In the genomic region with DNA sequence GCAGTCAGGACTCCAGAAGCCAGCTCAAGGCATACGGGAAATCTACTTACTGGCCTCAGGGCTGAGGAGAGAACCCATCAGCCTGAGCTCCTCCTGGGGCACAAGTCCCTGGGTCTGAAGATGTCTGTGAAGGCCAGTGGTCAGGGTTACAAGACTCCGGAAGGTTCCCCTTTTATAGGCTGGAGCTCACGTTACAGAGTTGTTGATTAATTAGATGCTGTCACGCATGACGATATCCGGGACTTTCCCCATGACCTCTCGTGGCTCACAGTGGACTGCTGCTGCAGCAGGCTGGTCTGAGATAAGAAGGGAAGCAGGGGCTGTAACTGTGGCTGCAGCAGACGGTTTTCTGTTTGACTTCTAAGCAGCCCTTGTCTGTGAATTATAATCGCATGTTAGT, we compare ENCODE assay signal across 8 mouse cellular contexts. TPM values are rescaled to one million over a fixed set of nuclear protein-coding genes. Genes with fewer than 3 reads are reported as not detected.
A peak's percentile ranks its signal among the peaks of the same experiment; 100 is the strongest.
DNase-seq lines count a peak whose midpoint lies in the region; ATAC-seq and TF ChIP-seq lines count a peak whose summit lies in the region.

No protein-coding gene starts in this region.

- peaks cover 44% of the 10 kb centered on the region for H3K4me1 ChIP-seq in heart, embryonic 15.5 days (replicated peaks)
- H3K4me1 ChIP-seq in limb, embryonic 10.5 days: peaks cover 41% of the 10 kb centered on the region
- no peaks in the 10 kb centered on the region for H3K4me1 ChIP-seq in forebrain, embryonic 13.5 days
- no peaks in the 10 kb centered on the region for H3K4me1 ChIP-seq in midbrain, postnatal 0 days (ENCODE audit: insufficient read depth, low read length)

- peak overlapping the region; percentile 71 for H3K27ac ChIP-seq in heart, embryonic 15.5 days
- peak overlapping the region; percentile 42 for H3K27ac ChIP-seq in limb, embryonic 10.5 days
- H3K27ac ChIP-seq in forebrain, embryonic 13.5 days: no peak overlapping the region
- H3K27ac ChIP-seq in midbrain, postnatal 0 days (ENCODE audit: low read depth, low read length): no peak overlapping the region

- peaks cover 9% of the 10 kb centered on the region for H3K27me3 ChIP-seq in heart, embryonic 15.5 days
- peaks cover 33% of the 10 kb centered on the region for H3K27me3 ChIP-seq in limb, embryonic 10.5 days (ENCODE audit: low read depth, poor library complexity, severe bottlenecking)
- H3K27me3 ChIP-seq in forebrain, embryonic 13.5 days: peaks cover 19% of the 10 kb centered on the region
- H3K27me3 ChIP-seq in midbrain, postnatal 0 days (ENCODE audit: insufficient read depth, low read length): no peaks in the 10 kb centered on the region

- ATAC-seq in heart, embryonic 15.5 days (replicated peaks; ENCODE audit: insufficient number of reproducible peaks, insufficient read depth, low FRiP score, low read depth): no peak
- peak; percentile 73 for ATAC-seq in megakaryocyte progenitor cell, adult 5-6 weeks (replicated peaks; ENCODE audit: poor library complexity)
- ATAC-seq in forebrain, embryonic 13.5 days: no peak
- no peak for ATAC-seq in midbrain, postnatal 0 days (ENCODE audit: low FRiP score)

- 0 out of 2 replicates have a peak overlapping the region, but pooled peaks have one; percentile 12 for H3K9ac ChIP-seq in heart, embryonic 15.5 days
- no peak overlapping the region for H3K9ac ChIP-seq in forebrain, embryonic 13.5 days
- no peak overlapping the region for H3K9ac ChIP-seq in midbrain, postnatal 0 days (replicated peaks; ENCODE audit: low read length, poor library complexity, severe bottlenecking)

- peak overlapping the region; percentile 20 for H3K4me3 ChIP-seq in heart, embryonic 15.5 days
- 0 out of 2 replicates have a peak overlapping the region, but pooled peaks have one; percentile 6 for H3K4me3 ChIP-seq in limb, embryonic 10.5 days
- no peak overlapping the region for H3K4me3 ChIP-seq in forebrain, embryonic 13.5 days
- H3K4me3 ChIP-seq in midbrain, postnatal 0 days (ENCODE audit: low read depth, low read length): no peak overlapping the region

- H3K9me3 ChIP-seq in heart, embryonic 15.5 days (replicated peaks): no peaks in the 10 kb centered on the region
- H3K9me3 ChIP-seq in limb, embryonic 10.5 days (replicated peaks): no peaks in the 10 kb centered on the region
- H3K9me3 ChIP-seq in forebrain, embryonic 13.5 days (replicated peaks): no peaks in the 10 kb centered on the region
- no peaks in the 10 kb centered on the region for H3K9me3 ChIP-seq in midbrain, postnatal 0 days (ENCODE audit: low read length)

- DNase-seq in A20 (ENCODE audit: low read depth, low spot score): peak; percentile 91
- DNase-seq in adrenal gland, adult 18-20 months (ENCODE audit: low spot score in 2 of 2): peak; percentile 36 to 40
- no peak for DNase-seq in limb, embryonic 10.5 days (ENCODE audit: low spot score)
- DNase-seq in layer of hippocampus, postnatal 10 days (ENCODE audit: low spot score in 2 of 2): no peak
- DNase-seq in midbrain, postnatal 0 days (ENCODE audit: low spot score): no peak

- no peak for TF ChIP-seq CTCF in midbrain, postnatal 0 days (IDR thresholded peaks at IDR 0.05)

- H3K4me2 ChIP-seq in heart, embryonic 15.5 days: peak overlapping the region; percentile 53
- H3K4me2 ChIP-seq in forebrain, embryonic 13.5 days: no peak overlapping the region
- no peak overlapping the region for H3K4me2 ChIP-seq in midbrain, postnatal 0 days (ENCODE audit: low read depth, low read length, poor library complexity, severe bottlenecking)

- H3K36me3 ChIP-seq in heart, embryonic 15.5 days: no peaks in the 10 kb centered on the region
- H3K36me3 ChIP-seq in limb, embryonic 10.5 days: no peaks in the 10 kb centered on the region
- no peaks in the 10 kb centered on the region for H3K36me3 ChIP-seq in forebrain, embryonic 13.5 days (ENCODE audit: poor library complexity, severe bottlenecking)
- no peaks in the 10 kb centered on the region for H3K36me3 ChIP-seq in midbrain, postnatal 0 days (ENCODE audit: insufficient read depth, low read length)

- WGBS in heart, embryonic 15.5 days: 4% methylated on average over 9 of the region's 9 CpGs
- WGBS in limb, embryonic 10.5 days: 18% methylated on average over 9 of the region's 9 CpGs
- 63% methylated on average over 9 of the region's 9 CpGs for WGBS in forebrain, embryonic 13.5 days
- 43% methylated on average over 9 of the region's 9 CpGs for WGBS in midbrain, postnatal 0 days

RNA-seq across cellular contexts. Expression of a gene that starts 1.2 kb away (rescaled TPM):
- total RNA-seq in adrenal gland, adult 18-20 months (2021): 10 to 100 TPM in 1 of 2 experiments, 1 to 10 TPM in 1; 4.7 to 12.9 TPM
- 4.5 and 5.8 TPM in 2 replicates for polyA plus RNA-seq in heart, embryonic 15.5 days (2015; fragmentation: Nextera tagmentation; extraction: Ambion mirVana)
- polyA plus RNA-seq in limb, embryonic 10.5 days (2016; fragmentation: Nextera tagmentation; extraction: Ambion mirVana): 0.45 and 1.0 TPM in 2 replicates
- 8.5 and 11.4 TPM in 2 replicates for total RNA-seq in megakaryocyte progenitor cell, adult 5-6 weeks (2015)
- 14.4 and 15.9 TPM in 2 replicates for total RNA-seq in megakaryocyte progenitor cell, adult 5-6 weeks (2017)
- 0.32 and 0.43 TPM in 2 replicates for polyA plus RNA-seq in forebrain, embryonic 13.5 days (2015; fragmentation: Nextera tagmentation; extraction: Ambion mirVana)
- total RNA-seq in layer of hippocampus, postnatal 10 days (2021): under 1 TPM; 0.54 to 0.62 TPM
- total RNA-seq in midbrain, postnatal 0 days (2014; rRNA removed): 0.66 and 1.0 TPM in 2 replicates
- polyA plus RNA-seq in midbrain, postnatal 0 days (2015; fragmentation: Nextera tagmentation; extraction: Ambion mirVana): 2.3 and 2.4 TPM in 2 replicates

RNA-seq across cellular contexts. Expression of a gene that starts 28.8 kb away (rescaled TPM):
- 10 to 100 TPM; 37.4 to 46.4 TPM for total RNA-seq in adrenal gland, adult 18-20 months (2021)
- polyA plus RNA-seq in heart, embryonic 15.5 days (2015; fragmentation: Nextera tagmentation; extraction: Ambion mirVana): 26.7 and 40.0 TPM in 2 replicates
- polyA plus RNA-seq in limb, embryonic 10.5 days (2016; fragmentation: Nextera tagmentation; extraction: Ambion mirVana): 54.1 and 55.2 TPM in 2 replicates
- 90.2 and 94.4 TPM in 2 replicates for total RNA-seq in megakaryocyte progenitor cell, adult 5-6 weeks (2015)
- total RNA-seq in megakaryocyte progenitor cell, adult 5-6 weeks (2017): 118 and 151 TPM in 2 replicates
- 47.4 and 50.3 TPM in 2 replicates for polyA plus RNA-seq in forebrain, embryonic 13.5 days (2015; fragmentation: Nextera tagmentation; extraction: Ambion mirVana)
- total RNA-seq in layer of hippocampus, postnatal 10 days (2021): 10 to 100 TPM; 42.3 to 46.1 TPM
- total RNA-seq in midbrain, postnatal 0 days (2014; rRNA removed): 48.3 and 50.6 TPM in 2 replicates
- 22.1 and 23.8 TPM in 2 replicates for polyA plus RNA-seq in midbrain, postnatal 0 days (2015; fragmentation: Nextera tagmentation; extraction: Ambion mirVana)

RNA-seq across cellular contexts. Expression of a gene that starts 34.2 kb away (rescaled TPM):
- total RNA-seq in adrenal gland, adult 18-20 months (2021): 1 to 10 TPM; 6.3 to 7.9 TPM
- 13.1 and 19.4 TPM in 2 replicates for polyA plus RNA-seq in heart, embryonic 15.5 days (2015; fragmentation: Nextera tagmentation; extraction: Ambion mirVana)
- polyA plus RNA-seq in limb, embryonic 10.5 days (2016; fragmentation: Nextera tagmentation; extraction: Ambion mirVana): 2.8 and 4.2 TPM in 2 replicates
- total RNA-seq in megakaryocyte progenitor cell, adult 5-6 weeks (2015): 13.2 and 13.8 TPM in 2 replicates
- total RNA-seq in megakaryocyte progenitor cell, adult 5-6 weeks (2017): 24.9 and 29.5 TPM in 2 replicates
- 1.5 and 2.2 TPM in 2 replicates for polyA plus RNA-seq in forebrain, embryonic 13.5 days (2015; fragmentation: Nextera tagmentation; extraction: Ambion mirVana)
- total RNA-seq in layer of hippocampus, postnatal 10 days (2021): 10 to 100 TPM; 13.7 to 14.8 TPM
- 3.9 and 5.4 TPM in 2 replicates for total RNA-seq in midbrain, postnatal 0 days (2014; rRNA removed)
- 3.1 and 3.4 TPM in 2 replicates for polyA plus RNA-seq in midbrain, postnatal 0 days (2015; fragmentation: Nextera tagmentation; extraction: Ambion mirVana)

Comparison
In these comparisons a context has a peak if more than half of its experiments do, and no peak if none do; other contexts are left out.
1. DNase-seq: peak in A20 (single experiment) and adrenal gland, adult 18-20 months (2 of 2); none in limb, embryonic 10.5 days (single experiment), layer of hippocampus, postnatal 10 days (0 of 2) and midbrain, postnatal 0 days (single experiment).
2. H3K27ac ChIP-seq: peak in heart, embryonic 15.5 days (single experiment) and limb, embryonic 10.5 days (single experiment); none in forebrain, embryonic 13.5 days (single experiment) and midbrain, postnatal 0 days (single experiment).
3. H3K4me3 ChIP-seq: peak in heart, embryonic 15.5 days (single experiment) and limb, embryonic 10.5 days (single experiment); none in forebrain, embryonic 13.5 days (single experiment) and midbrain, postnatal 0 days (single experiment).